Mouse (Mus musculus) forebrain, embryonic 15.5 days (tissue): Measurements from ENCODE around the gene Utrn. TPM values are rescaled to one million over a fixed set of nuclear protein-coding genes. Genes with fewer than 3 reads are reported as not detected.

ENCODE experiments used
- ATAC-seq: fragments of 200-750 bp; cut with Nextera tagmentation; replicated peaks from 2 replicates; pipeline ENCODE4 v1.8.0; 2017; ENCODE audit warnings: mild to moderate bottlenecking, moderate TSS enrichment, moderate library complexity
- H3K27ac ChIP-seq: fragments of 300-500 bp; sonication (generic); replicated peaks from 2 replicates; pipeline ENCODE4 v1.5.1; 2015; ENCODE audit warnings: mild to moderate bottlenecking, inconsistent platforms
- H3K27me3 ChIP-seq: fragments of 300-500 bp; sonication (generic); 2 replicates; pipeline ENCODE4 v1.6.1; 2015; ENCODE audit warnings: inconsistent platforms
- H3K36me3 ChIP-seq: fragments of 300-500 bp; sonication (generic); 2 replicates; pipeline ENCODE4 v1.6.1; 2015; ENCODE audit warnings: mild to moderate bottlenecking, inconsistent platforms
- H3K4me1 ChIP-seq: fragments of 300-500 bp; sonication (generic); 2 replicates; pipeline ENCODE4 v1.6.1; 2015; ENCODE audit warnings: inconsistent platforms
- H3K4me2 ChIP-seq: fragments of 300-500 bp; sonication (generic); replicated peaks from 2 replicates; pipeline ENCODE4 v1.6.1; 2015; ENCODE audit warnings: mild to moderate bottlenecking, inconsistent platforms
- H3K4me3 ChIP-seq: fragments of 300-500 bp; sonication (generic); 2 replicates; pipeline ENCODE4 v1.5.1; 2015; ENCODE audit warnings: mild to moderate bottlenecking, inconsistent platforms
- H3K9ac ChIP-seq: fragments of 300-500 bp; sonication (generic); replicated peaks from 2 replicates; pipeline ENCODE4 v1.6.1; 2015; ENCODE audit warnings: mild to moderate bottlenecking, inconsistent platforms
- H3K9me3 ChIP-seq: fragments of 300-500 bp; sonication (generic); 2 replicates; pipeline ENCODE4 v1.6.1; 2016; ENCODE audit warnings: inconsistent platforms
- WGBS: fragments of 180-500 bp; shearing (Covaris S2); methylation state at CpG from one replicate; pipeline ENCODE4 v1.1.7; 2015; ENCODE audit warnings: mixed read lengths; 5-methylcytosine and 5-hydroxymethylcytosine counted together
- polyA plus RNA-seq: library from polyadenylated mRNA; unstranded; fragments of >200 nt; fragmentation: Nextera tagmentation; extraction: Ambion mirVana; gene quantifications from 2 replicates; pipeline ENCODE4 v1.2.1, GENCODE M21; 2015

The Utrn gene
- polyA plus RNA-seq, 1 experiment from 2014 or later: 17.8 TPM

- Histone ChIP-seq H3K9ac (no peak overlapping the region), H3K4me3 (no peak overlapping the region), H3K4me2 (no peak overlapping the region), H3K4me1 (no peaks in the 10 kb centered on the region), H3K27me3 (no peaks in the 10 kb centered on the region), H3K9me3 (no peaks in the 10 kb centered on the region), H3K27ac (no peak overlapping the region), H3K36me3 (no peaks in the 10 kb centered on the region)
- no peak for ATAC-seq
- 66% methylated on average over 6 of the region's 6 CpGs for WGBS
These were observed 174.4 kb downstream of the Utrn start for GRCm38 (mm10) chr10:12694774-12695173.

- no peaks in the 10 kb centered on the region for H3K27me3 ChIP-seq
- H3K4me3 ChIP-seq: no peak overlapping the region
- H3K9me3 ChIP-seq: no peaks in the 10 kb centered on the region
- no peak overlapping the region for H3K27ac ChIP-seq
- no peak overlapping the region for H3K9ac ChIP-seq
- no peak overlapping the region for H3K4me2 ChIP-seq
- 19% methylated on average over 5 of the region's 5 CpGs for WGBS
- peak; percentile 63; the same call in 1 of the 2 replicates for ATAC-seq
- H3K4me1 ChIP-seq: no peaks in the 10 kb centered on the region
- H3K36me3 ChIP-seq: no peaks in the 10 kb centered on the region
These were observed 178.6 kb downstream of the Utrn start for GRCm38 (mm10) chr10:12690601-12691000.

GRCm38 (mm10) chr10:12685683-12686082 lies 183.5 kb downstream of the Utrn start:
- H3K27me3 ChIP-seq: no peaks in the 10 kb centered on the region
- no peak overlapping the region for H3K4me3 ChIP-seq
- H3K9me3 ChIP-seq: no peaks in the 10 kb centered on the region
- no peaks in the 10 kb centered on the region for H3K4me1 ChIP-seq
- no peak for ATAC-seq
- H3K36me3 ChIP-seq: no peaks in the 10 kb centered on the region
- no peak overlapping the region for H3K9ac ChIP-seq
- no peak overlapping the region for H3K4me2 ChIP-seq
- no peak overlapping the region for H3K27ac ChIP-seq

- no peak overlapping the region for H3K4me3 ChIP-seq
- 85% methylated on average over 3 of the region's 3 CpGs for WGBS
These were observed 185.1 kb downstream of the Utrn start for GRCm38 (mm10) chr10:12684018-12684417.

GRCm38 (mm10) chr10:12673309-12673708 lies 195.9 kb downstream of the Utrn start:
- Histone ChIP-seq H3K4me2 (no peak overlapping the region), H3K27me3 (no peaks in the 10 kb centered on the region), H3K9ac (no peak overlapping the region), H3K27ac (no peak overlapping the region), H3K9me3 (no peaks in the 10 kb centered on the region), H3K4me3 (no peak overlapping the region), H3K36me3 (no peaks in the 10 kb centered on the region), H3K4me1 (no peaks in the 10 kb centered on the region)
- no peak for ATAC-seq
- WGBS: 93% methylated on average over 5 of the region's 5 CpGs

More at GRCm38 (mm10) chr10:12684018-12684417, 185.1 kb downstream of the Utrn start:
- H3K9me3 ChIP-seq: no peaks in the 10 kb centered on the region
- H3K4me2 ChIP-seq: no peak overlapping the region
- no peak overlapping the region for H3K27ac ChIP-seq
- H3K27me3 ChIP-seq: no peaks in the 10 kb centered on the region
- no peaks in the 10 kb centered on the region for H3K4me1 ChIP-seq
- H3K9ac ChIP-seq: no peak overlapping the region
- H3K36me3 ChIP-seq: no peaks in the 10 kb centered on the region
- no peak for ATAC-seq

GRCm38 (mm10) chr10:12671608-12672007 lies 197.6 kb downstream of the Utrn start:
- no peaks in the 10 kb centered on the region for H3K9me3 ChIP-seq
- ATAC-seq: no peak

GRCm38 (mm10) chr10:12662035-12662434 lies 207.1 kb downstream of the Utrn start:
- 94% methylated on average over 4 of the region's 4 CpGs for WGBS
- H3K27ac ChIP-seq: no peak overlapping the region
- H3K4me2 ChIP-seq: no peak overlapping the region
- H3K36me3 ChIP-seq: no peaks in the 10 kb centered on the region
- H3K27me3 ChIP-seq: no peaks in the 10 kb centered on the region
- ATAC-seq: no peak
- no peak overlapping the region for H3K4me3 ChIP-seq
- no peaks in the 10 kb centered on the region for H3K9me3 ChIP-seq
- H3K9ac ChIP-seq: no peak overlapping the region
- H3K4me1 ChIP-seq: no peaks in the 10 kb centered on the region

More at GRCm38 (mm10) chr10:12671608-12672007, 197.6 kb downstream of the Utrn start:
- no peaks in the 10 kb centered on the region for H3K27me3 ChIP-seq
- WGBS: 83% methylated on average over 9 of the region's 9 CpGs
- H3K9ac ChIP-seq: no peak overlapping the region
- no peak overlapping the region for H3K27ac ChIP-seq
- no peak overlapping the region for H3K4me2 ChIP-seq
- no peaks in the 10 kb centered on the region for H3K36me3 ChIP-seq
- no peak overlapping the region for H3K4me3 ChIP-seq
- H3K4me1 ChIP-seq: no peaks in the 10 kb centered on the region

GRCm38 (mm10) chr10:12658023-12658744 lies 211.0 kb downstream of the Utrn start:
- no peaks in the 10 kb centered on the region for H3K4me1 ChIP-seq
- 84% methylated on average over 8 of the region's 8 CpGs for WGBS
- no peak overlapping the region for H3K4me2 ChIP-seq
- no peak overlapping the region for H3K27ac ChIP-seq
- no peaks in the 10 kb centered on the region for H3K9me3 ChIP-seq
- ATAC-seq: no peak
- H3K4me3 ChIP-seq: no peak overlapping the region
- H3K9ac ChIP-seq: no peak overlapping the region
- H3K36me3 ChIP-seq: no peaks in the 10 kb centered on the region
- H3K27me3 ChIP-seq: no peaks in the 10 kb centered on the region

GRCm38 (mm10) chr10:12652988-12653387 lies 216.2 kb downstream of the Utrn start:
- Histone ChIP-seq H3K27ac (no peak overlapping the region), H3K36me3 (no peaks in the 10 kb centered on the region), H3K4me2 (no peak overlapping the region), H3K9me3 (no peaks in the 10 kb centered on the region), H3K4me1 (no peaks in the 10 kb centered on the region), H3K27me3 (no peaks in the 10 kb centered on the region), H3K4me3 (no peak overlapping the region), H3K9ac (no peak overlapping the region)
- no peak for ATAC-seq
- WGBS: 88% methylated on average over 3 of the region's 3 CpGs

GRCm38 (mm10) chr10:12646119-12646518 lies 223.0 kb downstream of the Utrn start:
- no peaks in the 10 kb centered on the region for H3K27me3 ChIP-seq
- ATAC-seq: no peak
- no peak overlapping the region for H3K4me2 ChIP-seq
- no peak overlapping the region for H3K4me3 ChIP-seq
- WGBS: 35% methylated on average over 5 of the region's 5 CpGs
- H3K9me3 ChIP-seq: no peaks in the 10 kb centered on the region
- no peak overlapping the region for H3K9ac ChIP-seq
- H3K4me1 ChIP-seq: no peaks in the 10 kb centered on the region
- no peaks in the 10 kb centered on the region for H3K36me3 ChIP-seq
- no peak overlapping the region for H3K27ac ChIP-seq

GRCm38 (mm10) chr10:12643336-12643735 lies 225.8 kb downstream of the Utrn start:
- no peak overlapping the region for H3K9ac ChIP-seq
- H3K4me1 ChIP-seq: no peaks in the 10 kb centered on the region
- no peak overlapping the region for H3K4me2 ChIP-seq
- no peaks in the 10 kb centered on the region for H3K27me3 ChIP-seq
- WGBS: 69% methylated on average over 8 of the region's 8 CpGs
- no peaks in the 10 kb centered on the region for H3K9me3 ChIP-seq
- no peak overlapping the region for H3K4me3 ChIP-seq
- H3K36me3 ChIP-seq: no peaks in the 10 kb centered on the region
- ATAC-seq: no peak
- H3K27ac ChIP-seq: no peak overlapping the region

GRCm38 (mm10) chr10:12639638-12640037 lies 229.5 kb downstream of the Utrn start:
- Histone ChIP-seq H3K4me1 (no peaks in the 10 kb centered on the region), H3K36me3 (no peaks in the 10 kb centered on the region), H3K4me2 (no peak overlapping the region), H3K4me3 (no peak overlapping the region), H3K27ac (no peak overlapping the region), H3K9ac (no peak overlapping the region), H3K27me3 (no peaks in the 10 kb centered on the region), H3K9me3 (no peaks in the 10 kb centered on the region)
- 74% methylated on average over 4 of the region's 4 CpGs for WGBS
- ATAC-seq: no peak

GRCm38 (mm10) chr10:12633965-12634364 lies 235.2 kb downstream of the Utrn start:
- no peak overlapping the region for H3K4me2 ChIP-seq
- H3K4me3 ChIP-seq: no peak overlapping the region
- H3K27ac ChIP-seq: no peak overlapping the region
- ATAC-seq: no peak
- no peaks in the 10 kb centered on the region for H3K36me3 ChIP-seq
- no peaks in the 10 kb centered on the region for H3K27me3 ChIP-seq
- H3K9ac ChIP-seq: no peak overlapping the region
- no peaks in the 10 kb centered on the region for H3K9me3 ChIP-seq
- no peaks in the 10 kb centered on the region for H3K4me1 ChIP-seq
- 93% methylated on average over 4 of the region's 4 CpGs for WGBS
